Mouse (Mus musculus): ENCODE measurements around the gene Kdf1. TPM values are rescaled to one million over a fixed set of nuclear protein-coding genes. Genes with fewer than 3 reads are reported as not detected.

The Kdf1 gene
- total and polyA plus RNA-seq, 3 experiments: not detected

DNA sequence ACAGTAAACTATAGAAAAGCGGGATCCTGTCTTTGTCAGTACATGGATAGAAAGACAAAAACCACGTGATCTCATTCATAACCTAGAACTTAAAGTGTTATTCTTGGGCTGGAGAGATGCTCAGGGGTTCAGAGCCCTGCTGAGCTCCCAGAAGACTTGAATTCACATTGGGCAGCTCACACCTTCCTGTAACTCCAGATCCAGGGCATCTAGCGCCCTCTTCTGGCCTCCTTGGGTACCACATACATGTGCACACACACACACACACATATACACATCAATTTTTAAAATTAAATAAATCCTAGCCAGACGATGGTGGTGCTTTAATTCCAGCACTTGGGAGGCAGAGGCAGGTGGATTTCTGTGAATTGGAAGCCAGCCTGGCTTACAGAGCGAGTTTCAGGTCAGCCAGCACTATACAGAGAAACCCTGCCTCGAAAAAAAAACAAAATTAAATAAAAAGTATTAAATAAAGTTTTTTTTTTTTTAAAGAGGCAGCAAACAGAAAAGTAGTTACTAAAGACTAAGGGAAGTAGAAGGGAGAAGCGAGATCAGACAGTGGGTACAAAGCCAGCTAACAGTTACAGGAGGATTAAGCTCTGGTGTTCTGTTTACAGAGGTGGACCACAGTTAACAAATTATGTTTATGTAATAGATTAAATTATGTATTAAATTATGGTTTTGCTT lies 47.5 kb upstream of the Kdf1 start:
- no peak overlapping the region for H3K4me3 ChIP-seq (replicated peaks in 1 of 3; ENCODE audit: low read depth in 2 of 3, low read length in 2 of 3, poor library complexity in 1 of 3)
- DNase-seq (ENCODE audit: extremely low read depth): no peak
- H3K36me3 ChIP-seq (replicated peaks in 1 of 2; ENCODE audit: control insufficient read depth in 1 of 2, insufficient read depth in 1 of 2, low read length in 1 of 2): no peaks in the 10 kb centered on the region
- H3K9ac ChIP-seq (ENCODE audit: insufficient read depth, low read depth): no peak overlapping the region
- dilution Hi-C loops (cut with MboI; ENCODE audit: extremely low pct_ligation_motif_present, extremely low pct_unique_long_range_greater_than_20kb, low sequenced_read_pairs) (no loop called here), in situ Hi-C loops (cut with MboI; ENCODE audit: low pct_ligation_motif_present, low pct_unique_long_range_greater_than_20kb, low sequenced_read_pairs) (no loop called here)
- peaks cover 5% of the 10 kb centered on the region for H3K9me3 ChIP-seq (replicated peaks; ENCODE audit: low read length)
- TF ChIP-seq ZNF384 (IDR thresholded peaks at IDR 0.05; ENCODE audit: low read depth, low read length) (peak; percentile 30; the same call in 1 of the 2 replicates), NELFE (IDR thresholded peaks at IDR 0.05; ENCODE audit: low read depth, low read length) (no peak), CTCF (conservative IDR thresholded peaks at IDR 0.05 in 1 of 2, IDR thresholded peaks at IDR 0.05 in 1 of 2; ENCODE audit: low read depth in 2 of 2, low read length in 2 of 2) (0 out of 4 replicates have a peak, but pooled peaks of 1 of the 2 experiments have one; percentile 8)
- H3K4me1 ChIP-seq (ENCODE audit: control insufficient read depth in 1 of 2, insufficient read depth in 2 of 2): peaks cover 0 to 7% of the 10 kb centered on the region in 2 experiments; a peak in 2 of 4 replicates
- H3K27ac ChIP-seq (ENCODE audit: insufficient read depth, low read depth): no peak overlapping the region
- no peaks in the 10 kb centered on the region for H3K79me2 ChIP-seq (replicated peaks; ENCODE audit: control insufficient read depth, extremely low read depth, insufficient read depth, poor library complexity, severe bottlenecking)
- no peak overlapping the region for H3K4me2 ChIP-seq (ENCODE audit: insufficient read depth, low read depth, poor library complexity, severe bottlenecking)
- peaks cover 50% of the 10 kb centered on the region for H3K27me3 ChIP-seq (replicated peaks)

DNA sequence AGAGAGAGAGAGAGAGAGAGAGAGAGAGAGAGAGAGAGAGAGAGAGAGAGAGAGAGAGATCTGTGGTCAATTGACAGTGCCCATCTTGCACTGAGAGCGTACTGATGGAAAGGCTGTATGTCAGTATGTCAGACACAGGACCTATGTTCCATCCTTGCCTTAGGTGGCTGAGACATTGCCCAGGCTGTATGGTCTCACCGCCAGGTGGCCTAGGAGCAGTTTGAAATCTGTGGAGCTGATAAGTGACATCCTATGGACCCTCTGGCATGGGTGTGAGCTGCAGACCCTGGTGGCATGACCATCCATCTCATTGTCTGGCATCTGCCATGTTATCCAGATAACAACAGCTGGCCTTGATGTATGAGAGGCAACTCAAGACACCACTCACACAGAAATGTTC lies 44.9 kb upstream of the Kdf1 start:
- Histone ChIP-seq H3K4me2 (ENCODE audit: insufficient read depth, low read depth, poor library complexity, severe bottlenecking) (no peak overlapping the region), H3K4me1 (ENCODE audit: control insufficient read depth in 1 of 2, insufficient read depth in 2 of 2) (peaks cover 0 to 3% of the 10 kb centered on the region in 2 experiments; a peak in 1 of 4 replicates), H3K4me3 (replicated peaks in 1 of 3; ENCODE audit: low read depth in 2 of 3, low read length in 2 of 3, poor library complexity in 1 of 3) (no peak overlapping the region), H3K79me2 (replicated peaks; ENCODE audit: control insufficient read depth, extremely low read depth, insufficient read depth, poor library complexity, severe bottlenecking) (no peaks in the 10 kb centered on the region), H3K36me3 (replicated peaks in 1 of 2; ENCODE audit: control insufficient read depth in 1 of 2, insufficient read depth in 1 of 2, low read length in 1 of 2) (no peaks in the 10 kb centered on the region), H3K9ac (ENCODE audit: insufficient read depth, low read depth) (no peak overlapping the region), H3K9me3 (replicated peaks; ENCODE audit: low read length) (peaks cover 5% of the 10 kb centered on the region), H3K27ac (ENCODE audit: insufficient read depth, low read depth) (no peak overlapping the region), H3K27me3 (replicated peaks) (peaks cover 67% of the 10 kb centered on the region)
- no peak for DNase-seq (ENCODE audit: extremely low read depth)
- in situ Hi-C loops (cut with MboI; ENCODE audit: low pct_ligation_motif_present, low pct_unique_long_range_greater_than_20kb, low sequenced_read_pairs): no loop called here
- TF ChIP-seq CTCF (conservative IDR thresholded peaks at IDR 0.05 in 1 of 2, IDR thresholded peaks at IDR 0.05 in 1 of 2; ENCODE audit: low read depth in 2 of 2, low read length in 2 of 2) (peak in 1 of 2 experiments; percentile 39; a peak in 2 of 4 replicates), SMC3 (IDR thresholded peaks at IDR 0.05; ENCODE audit: low read depth, low read length) (peak; percentile 15; the same call in 1 of the 2 replicates), RAD21 (IDR thresholded peaks at IDR 0.05; ENCODE audit: low read depth, low read length) (no peak)
- dilution Hi-C loops (cut with MboI; ENCODE audit: extremely low pct_ligation_motif_present, extremely low pct_unique_long_range_greater_than_20kb, low sequenced_read_pairs): no loop called here

DNA sequence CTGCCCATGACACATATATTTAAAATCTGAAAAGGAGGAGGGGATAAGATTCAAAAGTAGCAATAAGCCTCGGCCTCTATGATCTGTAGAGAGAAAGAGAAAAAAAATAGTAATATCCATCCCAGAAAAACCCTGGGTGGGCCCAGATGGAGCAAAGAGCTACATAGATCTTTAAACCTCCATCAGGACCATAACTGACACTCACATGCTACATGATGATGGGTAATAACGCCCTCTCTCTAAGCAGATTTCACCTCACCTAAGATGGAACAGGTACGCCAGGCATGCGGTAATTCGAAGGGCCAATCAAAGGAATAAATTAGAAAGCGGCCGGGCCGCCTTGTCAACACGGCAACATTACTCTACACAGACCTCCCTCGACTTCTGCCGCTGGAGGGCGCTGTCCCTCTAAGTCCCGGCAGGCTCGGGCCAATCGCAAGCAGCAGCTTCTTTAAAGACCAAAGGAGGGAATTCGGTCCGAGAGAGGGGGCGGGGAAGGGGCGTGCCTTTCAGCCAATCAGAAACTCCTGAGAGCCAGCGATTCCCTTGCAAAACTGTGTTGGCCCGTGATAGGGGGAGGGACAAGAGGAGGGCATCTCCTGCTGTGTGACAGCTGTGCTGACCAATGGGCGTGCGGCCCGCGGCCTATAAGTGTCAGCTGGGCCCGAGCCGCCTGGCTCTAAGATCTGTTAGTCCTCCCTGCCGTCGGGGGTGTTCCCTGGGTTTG lies 39.1 kb upstream of the Kdf1 start, which contains the start of gene Tent5b:
TSS of gene Tent5b (plus strand) at position 675 of the 727 bp plus-strand sequence.
- H3K36me3 ChIP-seq (replicated peaks in 1 of 2; ENCODE audit: control insufficient read depth in 1 of 2, insufficient read depth in 1 of 2, low read length in 1 of 2): no peaks in the 10 kb centered on the region
- H3K4me1 ChIP-seq (ENCODE audit: control insufficient read depth in 1 of 2, insufficient read depth in 2 of 2): peaks cover 0 to 13% of the 10 kb centered on the region in 2 experiments; a peak in 3 of 4 replicates
- H3K4me2 ChIP-seq (ENCODE audit: insufficient read depth, low read depth, poor library complexity, severe bottlenecking): peak within 1 kb of the TSS; percentile 60
- no peak within 1 kb of the TSS for H3K27ac ChIP-seq (ENCODE audit: insufficient read depth, low read depth)
- peak; percentile 96 for DNase-seq (ENCODE audit: extremely low read depth)
- H3K9me3 ChIP-seq (replicated peaks; ENCODE audit: low read length): no peaks in the 10 kb centered on the region
- H3K27me3 ChIP-seq (replicated peaks): peaks cover 96% of the 10 kb centered on the region
- no peaks in the 10 kb centered on the region for H3K79me2 ChIP-seq (replicated peaks; ENCODE audit: control insufficient read depth, extremely low read depth, insufficient read depth, poor library complexity, severe bottlenecking)
- no peak within 1 kb of the TSS for H3K9ac ChIP-seq (ENCODE audit: insufficient read depth, low read depth)
- peak within 1 kb of the TSS in 2 of 3 experiments; percentile 23 to 42 for H3K4me3 ChIP-seq (replicated peaks in 1 of 3; ENCODE audit: low read depth in 2 of 3, low read length in 2 of 3, poor library complexity in 1 of 3)
- dilution Hi-C loops (cut with MboI; ENCODE audit: extremely low pct_ligation_motif_present, extremely low pct_unique_long_range_greater_than_20kb, low sequenced_read_pairs): no loop called here
- in situ Hi-C loops (cut with MboI; ENCODE audit: low pct_ligation_motif_present, low pct_unique_long_range_greater_than_20kb, low sequenced_read_pairs): loop anchor here (5.0 kb wide), 1 partner anchor 33 kb away; no protein-coding TSS in a partner anchor
- TF ChIP-seq CTCF (conservative IDR thresholded peaks at IDR 0.05 in 1 of 2, IDR thresholded peaks at IDR 0.05 in 1 of 2; ENCODE audit: low read depth in 2 of 2, low read length in 2 of 2): peak; percentile 49 to 85
- TF ChIP-seq CHD2 (IDR thresholded peaks at IDR 0.05; ENCODE audit: low read length): peak; percentile 82
- TF ChIP-seq USF1 (IDR thresholded peaks at IDR 0.05; ENCODE audit: low read depth, low read length): 0 out of 2 replicates have a peak, but pooled peaks have one; percentile 23
- 0 out of 2 replicates have a peak, but pooled peaks have one; percentile 18 for TF ChIP-seq IRF4 (IDR thresholded peaks at IDR 0.05; ENCODE audit: low read depth, low read length)
- no peak for TF ChIP-seq CHD1 (IDR thresholded peaks at IDR 0.05; ENCODE audit: low read depth, low read length)
- TF ChIP-seq MEF2A (IDR thresholded peaks at IDR 0.05; ENCODE audit: borderline replicate concordance, low read depth, low read length): peak; percentile 15; the same call in 1 of the 2 replicates
- TF ChIP-seq MAX (IDR thresholded peaks at IDR 0.05; ENCODE audit: low read length): no peak; the same call in 1 of the 2 replicates
- no peak for TF ChIP-seq PAX5 (IDR thresholded peaks at IDR 0.05; ENCODE audit: low read length)
- TF ChIP-seq MXI1 (IDR thresholded peaks at IDR 0.05; ENCODE audit: low read depth, low read length): no peak
- TF ChIP-seq SIN3A (IDR thresholded peaks at IDR 0.05; ENCODE audit: low read length): peak; percentile 63; the same call in 1 of the 2 replicates
- no peak for TF ChIP-seq MAZ (IDR thresholded peaks at IDR 0.05; ENCODE audit: low read depth, low read length)
- TF ChIP-seq ZNF384 (IDR thresholded peaks at IDR 0.05; ENCODE audit: low read depth, low read length): no peak
- peak; percentile 63 for TF ChIP-seq RAD21 (IDR thresholded peaks at IDR 0.05; ENCODE audit: low read depth, low read length)
- peak; percentile 33; the same call in 1 of the 2 replicates for TF ChIP-seq HCFC1 (IDR thresholded peaks at IDR 0.05; ENCODE audit: low read depth, low read length)
- TF ChIP-seq ELF1 (IDR thresholded peaks at IDR 0.05; ENCODE audit: low read depth, low read length): peak; percentile 45; the same call in 1 of the 2 replicates
- TF ChIP-seq E2F4 (IDR thresholded peaks at IDR 0.05; ENCODE audit: insufficient replicate concordance, low read depth, low read length): no peak
- no peak for TF ChIP-seq EP300 (IDR thresholded peaks at IDR 0.05; ENCODE audit: low read length)
- TF ChIP-seq POLR2A (IDR thresholded peaks at IDR 0.05; ENCODE audit: low read depth, low read length): no peak
- TF ChIP-seq TBP (conservative IDR thresholded peaks at IDR 0.05; ENCODE audit: low read depth, low read length): no peak
- peak; percentile 34; the same call in 1 of the 2 replicates for TF ChIP-seq BHLHE40 (IDR thresholded peaks at IDR 0.05; ENCODE audit: low read depth, low read length)
- TF ChIP-seq SMC3 (IDR thresholded peaks at IDR 0.05; ENCODE audit: low read depth, low read length): peak; percentile 63

Measured in CH12.LX (cell line).